Comparison of ENCODE assay signal across 25 mouse cellular contexts in the genomic region with DNA sequence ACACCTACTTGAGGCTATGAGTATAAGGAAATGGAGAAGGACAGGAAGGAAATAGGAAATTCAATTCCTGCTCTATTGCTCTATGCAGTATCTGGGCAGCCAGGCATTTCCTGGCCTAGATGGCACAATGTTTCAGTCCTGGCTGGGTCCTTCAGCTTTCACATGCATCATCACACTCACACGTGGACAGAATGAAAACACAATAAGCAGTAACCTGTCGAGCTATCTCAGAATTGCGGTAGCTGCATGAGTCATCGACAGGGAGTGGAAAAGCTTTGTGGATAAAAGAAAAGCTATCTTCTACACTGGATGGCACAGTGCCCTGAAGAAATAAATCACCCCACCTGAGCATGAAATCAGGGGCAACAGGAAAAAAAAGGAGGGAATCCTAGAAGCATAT.
DNase-seq lines count a peak whose midpoint lies in the region; ATAC-seq and TF ChIP-seq lines count a peak whose summit lies in the region.
"Had no signal": no experiment of that assay in that cellular context is flagged by ENCODE, and none has a peak within 500 bp of the region (broad histone marks: within the 10 kb centered on the region; RNA-seq: fewer than 3 reads in every experiment).

No protein-coding gene starts in this region.

- no peak overlapping the region for H3K4me2 ChIP-seq in kidney, embryonic 16.5 days (replicated peaks; ENCODE audit: low read depth, low read length)
- no peak overlapping the region for H3K4me2 ChIP-seq in stomach, postnatal 0 days (replicated peaks; ENCODE audit: low read depth)
- H3K4me2 ChIP-seq: forebrain, embryonic 15.5 days; hindbrain, embryonic 14.5 days; limb, embryonic 12.5 days; liver, embryonic 12.5 days; lung, embryonic 14.5 days had no signal

- H3K9ac ChIP-seq in kidney, embryonic 16.5 days (replicated peaks; ENCODE audit: low read length): no peak overlapping the region
- no peak overlapping the region for H3K9ac ChIP-seq in stomach, postnatal 0 days (ENCODE audit: low read length)
- H3K9ac ChIP-seq: forebrain, embryonic 15.5 days; hindbrain, embryonic 14.5 days; limb, embryonic 12.5 days; liver, embryonic 12.5 days; lung, embryonic 14.5 days had no signal

- DNase-seq in adrenal gland, adult 2 months: peak; percentile 35
- no peak for DNase-seq in adrenal gland, postnatal 4 days (ENCODE audit: low spot score in 2 of 2)
- peak; percentile 4 for DNase-seq in kidney, adult 2 months
- DNase-seq in urinary bladder, postnatal 14 days (ENCODE audit: low spot score): peak; percentile 56
- no peak for DNase-seq in urinary bladder, adult 2 months (ENCODE audit: low spot score)
- peak; percentile 50 for DNase-seq in stomach, postnatal 0 days (ENCODE audit: low spot score)
- no peak for DNase-seq in c-Kit-positive CD71-positive TER-119-positive erythroid progenitor cells, embryonic 14.5 days (ENCODE audit: low spot score)
- DNase-seq: cerebellum, adult 8-10 months; gastrocnemius, postnatal 36 days; kidney, postnatal 36 days; layer of hippocampus, adult 9-11 months; lung, embryonic 14.5 days; lung, postnatal 4 days; right cerebral cortex, adult 18-20 months; thymus, postnatal 14 days had no signal

- H3K4me3 ChIP-seq in kidney, adult 2 months (ENCODE audit: insufficient read depth, low read depth, low read length): no peak overlapping the region
- H3K4me3 ChIP-seq in kidney, embryonic 16.5 days (ENCODE audit: low read length): no peak overlapping the region
- no peak overlapping the region for H3K4me3 ChIP-seq in stomach, postnatal 0 days (ENCODE audit: low read depth, low read length)
- H3K4me3 ChIP-seq: erythroblast, embryonic 14.5 days; forebrain, embryonic 15.5 days; heart, embryonic 10.5 days; left cerebral cortex, adult 2 months; limb, embryonic 12.5 days; liver, embryonic 12.5 days; midbrain, embryonic 10.5 days had no signal

- 27% methylated on average over 4 of the region's 4 CpGs for WGBS in kidney, adult 2 months
- WGBS in kidney, embryonic 16.5 days: 23% methylated on average over 4 of the region's 4 CpGs
- WGBS in stomach, postnatal 0 days: 24% methylated on average over 4 of the region's 4 CpGs

- no peak for ATAC-seq in kidney, embryonic 16.5 days (ENCODE audit: low FRiP score, low TSS enrichment)
- peak; percentile 95 for ATAC-seq in stomach, postnatal 0 days (ENCODE audit: low FRiP score, low TSS enrichment)
- ATAC-seq: forebrain, embryonic 15.5 days; liver, embryonic 12.5 days had no signal

- H3K9me3 ChIP-seq in kidney, embryonic 16.5 days (ENCODE audit: low read length): no peaks in the 10 kb centered on the region
- no peaks in the 10 kb centered on the region for H3K9me3 ChIP-seq in stomach, postnatal 0 days (ENCODE audit: control insufficient read depth, low read length)
- H3K9me3 ChIP-seq: forebrain, embryonic 15.5 days; heart, embryonic 10.5 days; limb, embryonic 12.5 days; liver, embryonic 12.5 days; midbrain, embryonic 10.5 days had no signal

- no peaks in the 10 kb centered on the region for H3K36me3 ChIP-seq in kidney, adult 2 months (ENCODE audit: control insufficient read depth, insufficient read depth, low read length)
- H3K36me3 ChIP-seq in kidney, embryonic 16.5 days (ENCODE audit: insufficient read depth, low read length): no peaks in the 10 kb centered on the region
- no peaks in the 10 kb centered on the region for H3K36me3 ChIP-seq in stomach, postnatal 0 days (ENCODE audit: control insufficient read depth, insufficient read depth, low read length)
- H3K36me3 ChIP-seq: forebrain, embryonic 15.5 days; heart, embryonic 10.5 days; limb, embryonic 12.5 days; liver, embryonic 12.5 days; midbrain, embryonic 10.5 days had no signal

- TF ChIP-seq EP300 in stomach, postnatal 0 days (optimal IDR thresholded peaks at IDR 0.05): no peak

- H3K4me1 ChIP-seq in kidney, adult 2 months (ENCODE audit: control insufficient read depth, insufficient read depth, low read length): no peaks in the 10 kb centered on the region
- peaks cover 3% of the 10 kb centered on the region; the same call in 1 of the 2 replicates for H3K4me1 ChIP-seq in kidney, embryonic 16.5 days (ENCODE audit: insufficient read depth, low read length)
- H3K4me1 ChIP-seq in stomach, postnatal 0 days (replicated peaks; ENCODE audit: control insufficient read depth, insufficient read depth): no peaks in the 10 kb centered on the region
- H3K4me1 ChIP-seq: forebrain, embryonic 15.5 days; heart, embryonic 10.5 days; limb, embryonic 12.5 days; liver, embryonic 12.5 days; midbrain, embryonic 10.5 days had no signal

- no peak for TF ChIP-seq CTCF in kidney, adult 2 months (conservative IDR thresholded peaks at IDR 0.05; ENCODE audit: insufficient read depth, insufficient read length, low read depth, low read length)
- no peak for TF ChIP-seq CTCF in stomach, postnatal 0 days (IDR thresholded peaks at IDR 0.05; ENCODE audit: low read depth)

- TF ChIP-seq POLR2A in kidney, adult 2 months (IDR thresholded peaks at IDR 0.05; ENCODE audit: low read depth, low read length): no peak

- H3K27ac ChIP-seq in kidney, adult 2 months (ENCODE audit: insufficient read depth, low read depth, low read length): no peak overlapping the region
- H3K27ac ChIP-seq in kidney, embryonic 16.5 days (ENCODE audit: low read length): no peak overlapping the region
- H3K27ac ChIP-seq in stomach, postnatal 0 days (replicated peaks): no peak overlapping the region
- H3K27ac ChIP-seq: forebrain, embryonic 15.5 days; heart, embryonic 10.5 days; hindbrain, embryonic 14.5 days; left cerebral cortex, adult 2 months; limb, embryonic 12.5 days; liver, embryonic 12.5 days; midbrain, embryonic 10.5 days had no signal

- no peaks in the 10 kb centered on the region for H3K27me3 ChIP-seq in kidney, adult 2 months (replicated peaks; ENCODE audit: control insufficient read depth, insufficient read depth, low read length)
- no peaks in the 10 kb centered on the region for H3K27me3 ChIP-seq in kidney, embryonic 16.5 days (ENCODE audit: insufficient read depth, low read length)
- no peaks in the 10 kb centered on the region for H3K27me3 ChIP-seq in stomach, postnatal 0 days (ENCODE audit: control insufficient read depth, insufficient read depth, low read length)
- H3K27me3 ChIP-seq: CH12.LX; forebrain, embryonic 15.5 days; limb, embryonic 12.5 days; liver, embryonic 12.5 days had no signal

Comparison
In these comparisons a context has a peak if more than half of its experiments do, and no peak if none do; other contexts are left out.
1. DNase-seq: peak in adrenal gland, adult 2 months (single experiment), kidney, adult 2 months (single experiment), urinary bladder, postnatal 14 days (single experiment) and stomach, postnatal 0 days (single experiment); none in adrenal gland, postnatal 4 days (0 of 2), urinary bladder, adult 2 months (single experiment) and c-Kit-positive CD71-positive TER-119-positive erythroid progenitor cells, embryonic 14.5 days (single experiment).